Mouse (Mus musculus): ENCODE results near the gene Hsd17b3.
"Not testable (repeated sequence)": the region's sequence is repeated elsewhere in the genome, so short reads cannot be mapped to it uniquely, and the experiment has no call there.

The Hsd17b3 gene

GRCm38 (mm10) chr13:64083331-64083730 lies 5.7 kb downstream of the Hsd17b3 start:
- no peak for DNase-seq (ENCODE audit: low spot score in 2 of 2)

DNA sequence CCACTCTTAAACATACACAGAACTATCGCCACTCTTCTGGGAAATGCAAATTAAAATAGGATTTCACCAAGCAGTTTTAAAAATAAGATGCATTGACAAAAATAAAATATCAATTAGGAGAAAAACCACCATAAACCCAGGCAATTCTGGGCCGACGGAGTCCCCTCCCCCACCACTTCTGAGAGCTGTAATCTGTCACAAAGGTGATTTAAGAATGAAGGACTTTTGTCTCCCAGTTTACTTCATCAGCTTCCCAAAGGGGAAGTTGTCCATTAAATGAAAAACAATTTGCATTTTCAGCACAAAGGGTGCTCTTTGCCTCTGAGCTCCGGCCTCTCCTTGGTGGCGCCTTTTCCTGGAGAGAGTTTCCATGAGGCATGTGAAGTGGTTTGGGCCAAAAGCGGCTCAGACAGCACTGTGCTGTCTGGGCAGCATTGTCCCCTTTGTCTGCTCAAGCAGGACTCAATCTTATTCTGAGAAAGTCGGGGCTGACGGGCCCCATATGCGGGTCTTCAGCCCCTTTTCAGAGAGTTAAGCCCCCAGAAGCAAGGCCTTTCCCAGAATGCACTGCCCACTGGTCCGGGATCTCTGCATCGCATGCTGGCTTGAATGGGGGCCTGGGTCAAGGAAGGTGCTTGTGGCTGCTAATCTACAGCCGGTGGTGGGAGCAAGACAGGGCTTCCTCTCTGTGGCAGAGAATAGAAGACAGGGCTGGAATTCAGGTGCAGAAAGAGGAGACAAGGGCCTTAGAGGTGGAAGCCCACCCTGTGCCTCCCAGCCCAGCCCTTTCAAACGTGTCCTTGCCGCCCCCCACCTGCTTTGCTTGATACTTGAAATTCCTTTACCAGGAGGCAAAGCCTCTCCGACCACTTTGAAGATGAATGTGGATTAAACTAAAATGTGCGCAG lies 7.8 kb downstream of the Hsd17b3 start:
- no peak for DNase-seq (ENCODE audit: low spot score in 2 of 2)

DNA sequence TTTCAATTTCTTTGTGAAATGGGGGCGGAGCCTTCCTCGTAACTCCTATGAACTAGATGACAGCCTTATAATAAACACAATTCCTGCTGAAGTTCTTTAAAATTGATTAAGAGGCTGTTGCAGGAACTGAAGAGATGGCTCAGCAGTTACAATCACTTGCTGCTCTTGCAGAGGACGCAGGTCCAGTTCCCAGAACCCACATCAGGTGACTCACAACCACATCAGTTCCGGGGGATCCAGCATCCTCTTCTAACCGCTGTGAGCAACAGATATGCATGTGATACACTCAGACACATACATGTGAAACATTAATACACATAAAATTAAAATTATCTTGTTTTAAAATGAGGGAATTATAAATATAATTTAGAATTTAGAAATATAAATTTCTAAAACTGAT lies 11.4 kb downstream of the Hsd17b3 start:
- DNase-seq (ENCODE audit: low spot score in 2 of 2), result no peak

- no peak for DNase-seq (ENCODE audit: low spot score in 2 of 2)
These were observed 13.0 kb downstream of the Hsd17b3 start for GRCm38 (mm10) chr13:64076074-64076473.

GRCm38 (mm10) chr13:64066653-64067052 lies 22.4 kb downstream of the Hsd17b3 start:
- DNase-seq (ENCODE audit: low spot score in 2 of 2), result no peak

GRCm38 (mm10) chr13:64064276-64064675 lies 24.8 kb downstream of the Hsd17b3 start:
- DNase-seq (ENCODE audit: low spot score in 2 of 2), result no peak

DNA sequence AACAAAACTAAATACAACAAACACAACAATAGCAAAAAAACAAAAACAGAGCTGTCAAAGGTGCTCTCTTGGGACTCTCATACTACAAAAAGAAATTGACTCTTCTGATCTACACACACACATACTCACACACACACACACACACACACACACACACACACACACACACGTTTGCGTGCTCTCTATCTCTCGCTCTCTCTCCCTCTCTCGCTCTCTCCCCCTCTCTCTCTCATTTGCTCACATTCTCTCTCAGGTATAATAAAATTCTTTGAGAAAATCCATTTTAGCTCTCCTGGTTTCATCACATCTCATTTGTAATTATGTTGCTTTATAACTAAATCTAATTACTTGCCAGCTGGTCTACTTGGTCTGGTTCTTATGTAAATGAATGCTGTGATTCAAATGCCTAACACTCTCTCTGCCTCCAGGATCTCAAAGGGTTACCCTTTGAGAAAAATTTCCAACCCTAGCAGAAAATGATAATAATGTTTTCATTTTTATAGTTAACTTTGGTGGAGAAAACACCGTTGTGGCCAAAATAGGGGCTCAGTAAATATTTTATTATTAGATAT lies 28.0 kb downstream of the Hsd17b3 start:
- DNase-seq (ENCODE audit: low spot score in 2 of 2), result no peak

DNA sequence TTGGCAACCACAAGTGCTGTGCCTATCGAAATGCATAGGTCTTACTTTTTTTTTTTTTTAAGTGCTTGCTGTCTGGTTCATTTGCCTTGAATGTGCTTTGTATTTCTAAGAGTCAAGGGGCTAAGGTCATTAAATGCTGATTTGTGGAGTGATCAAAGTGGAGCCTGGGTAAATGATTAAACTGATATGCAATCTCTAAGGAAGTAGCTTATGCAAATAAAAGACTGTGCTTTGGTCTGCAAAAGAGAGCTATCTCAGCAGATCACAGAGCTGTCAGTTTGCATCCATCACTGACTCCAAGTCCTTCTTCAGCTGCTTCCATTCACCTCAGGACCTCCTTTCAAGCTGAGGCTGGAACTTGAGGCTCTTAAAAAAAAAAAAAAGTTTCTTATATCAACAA lies 35.1 kb downstream of the Hsd17b3 start:
- no peak for DNase-seq (ENCODE audit: low spot score in 2 of 2)

DNA sequence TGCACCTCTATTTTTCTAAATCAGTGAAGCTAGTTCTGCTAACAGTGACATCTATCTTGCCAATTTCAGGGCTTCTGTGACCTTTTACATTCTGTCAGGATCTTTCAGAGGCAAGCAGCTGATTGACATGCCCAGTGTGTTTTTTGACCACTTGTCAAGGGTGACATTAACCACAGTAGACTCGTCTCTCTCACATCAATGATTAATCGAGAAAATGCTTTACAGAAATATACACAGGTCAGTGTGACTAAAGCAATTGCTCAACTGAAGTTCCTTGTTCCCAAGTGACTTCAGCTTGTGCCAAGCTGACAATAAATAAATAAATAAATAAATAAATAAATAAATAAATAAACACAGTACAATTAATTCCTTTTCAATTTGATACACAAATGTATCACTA lies 36.7 kb downstream of the Hsd17b3 start:
- not testable (repeated sequence) for DNase-seq (ENCODE audit: low spot score in 2 of 2)

DNA sequence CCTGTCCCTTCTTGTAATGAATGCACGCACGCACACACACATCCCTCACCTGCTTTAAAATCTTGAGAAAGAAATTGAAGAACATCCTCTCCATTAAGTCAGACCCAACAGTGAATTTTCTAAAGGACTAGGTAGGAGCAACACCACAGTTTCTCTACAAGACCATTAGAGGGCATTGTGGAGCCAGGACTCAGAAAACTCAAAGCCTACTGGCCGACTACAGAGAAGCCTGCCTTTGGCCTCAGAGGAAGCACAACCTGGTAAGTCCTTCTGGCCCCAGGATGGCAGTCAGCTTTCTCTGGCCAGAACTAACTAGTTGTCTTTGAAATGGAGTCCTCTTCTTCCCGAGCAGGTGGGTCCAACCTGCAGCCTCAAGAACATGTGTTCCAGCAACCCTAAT lies 38.1 kb downstream of the Hsd17b3 start:
- no peak for DNase-seq (ENCODE audit: low spot score in 2 of 2)

DNA sequence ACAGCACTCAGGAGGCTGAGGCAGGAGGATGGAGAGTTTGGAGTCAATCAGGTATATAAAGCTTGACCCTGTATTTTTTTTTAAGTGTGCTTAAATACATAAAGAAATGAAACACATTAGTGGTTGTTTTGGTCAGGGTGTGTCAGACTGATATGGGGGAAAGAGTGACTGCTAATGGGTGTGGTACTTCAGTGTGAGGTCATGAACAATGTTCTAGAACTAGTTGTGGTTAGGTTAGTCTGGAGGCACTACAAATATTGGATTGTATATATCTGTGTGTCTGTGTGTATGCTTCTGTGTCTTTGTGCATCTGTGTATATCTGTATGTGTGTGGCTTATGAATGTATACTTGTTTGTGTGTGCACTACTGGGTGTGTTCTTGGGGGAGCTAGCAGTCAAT lies 39.5 kb downstream of the Hsd17b3 start:
- no peak for DNase-seq (ENCODE audit: low spot score in 2 of 2)

- no peak for DNase-seq (ENCODE audit: low spot score in 2 of 2)
These were observed 40.6 kb downstream of the Hsd17b3 start for GRCm38 (mm10) chr13:64048467-64048866.

- no peak for DNase-seq (ENCODE audit: low spot score in 2 of 2)
These were observed 49.1 kb downstream of the Hsd17b3 start for GRCm38 (mm10) chr13:64039976-64040375.

DNA sequence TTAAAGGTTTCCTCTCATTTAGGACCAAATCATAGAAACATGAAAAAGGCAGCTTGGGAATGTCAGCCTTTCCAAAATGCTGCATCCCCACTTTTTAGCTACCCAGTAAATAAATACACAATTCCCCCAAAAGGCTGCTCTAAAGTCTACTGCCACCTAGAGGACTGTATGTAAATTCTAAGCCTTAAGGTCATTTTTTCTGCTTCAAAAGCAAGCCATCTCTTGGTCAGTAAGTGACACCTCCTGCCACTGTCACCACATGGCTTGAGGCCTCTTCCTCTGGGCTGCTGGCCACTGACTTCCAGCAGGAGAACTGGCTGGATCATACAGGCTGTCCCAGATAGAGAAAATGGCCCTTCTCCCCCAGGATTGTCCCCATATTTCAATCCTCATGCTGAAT lies 50.9 kb downstream of the Hsd17b3 start:
- DNase-seq (ENCODE audit: low spot score in 2 of 2), result no peak

GRCm38 (mm10) chr13:64036079-64037011 lies 52.7 kb downstream of the Hsd17b3 start:
- peak; percentile 40 to 64 for DNase-seq (ENCODE audit: low spot score in 2 of 2)

DNA sequence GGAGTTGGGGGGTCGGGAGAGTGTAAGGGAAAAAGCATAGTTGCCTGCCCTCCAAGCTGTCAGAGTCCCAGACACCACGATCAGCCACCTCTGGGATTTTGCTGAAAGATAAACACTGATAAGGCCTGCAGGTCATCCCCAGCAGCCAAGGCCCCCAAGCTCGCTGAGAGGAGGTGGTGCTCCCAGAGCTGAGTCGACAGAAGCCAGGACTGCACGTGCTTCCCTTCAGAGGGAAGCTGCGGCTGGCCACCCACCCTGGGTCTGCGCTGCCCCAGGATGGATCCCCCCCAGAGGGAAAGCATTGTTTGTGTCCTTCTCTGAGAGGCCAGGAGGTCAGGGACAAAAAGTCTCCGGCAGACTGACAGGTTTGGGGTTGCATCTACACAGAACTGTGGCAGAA lies 54.0 kb downstream of the Hsd17b3 start:
- DNase-seq (ENCODE audit: low spot score in 2 of 2), result no peak

GRCm38 (mm10) chr13:64033921-64034320 lies 55.1 kb downstream of the Hsd17b3 start:
- no peak for DNase-seq (ENCODE audit: low spot score in 2 of 2)

DNA sequence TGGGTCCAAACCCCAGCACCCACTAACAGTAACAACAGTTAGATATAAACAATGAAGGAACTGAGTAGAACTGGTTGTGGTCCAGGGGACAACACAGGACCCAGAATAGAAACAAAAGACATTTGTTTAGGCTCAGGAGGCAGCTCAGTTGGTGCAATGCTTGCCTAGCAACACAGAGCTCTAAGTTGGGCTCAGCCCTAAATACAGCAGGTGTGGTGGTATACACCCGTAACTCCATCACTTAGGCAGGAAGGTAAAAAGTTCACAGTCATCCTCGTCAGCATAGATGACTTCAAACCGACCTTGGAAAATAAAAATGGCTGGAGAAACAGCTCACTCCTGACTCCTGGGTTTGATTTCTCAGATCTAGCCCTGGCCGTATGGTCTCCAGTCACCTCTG lies 55.8 kb downstream of the Hsd17b3 start:
- DNase-seq (ENCODE audit: low spot score in 2 of 2), result no peak

DNA sequence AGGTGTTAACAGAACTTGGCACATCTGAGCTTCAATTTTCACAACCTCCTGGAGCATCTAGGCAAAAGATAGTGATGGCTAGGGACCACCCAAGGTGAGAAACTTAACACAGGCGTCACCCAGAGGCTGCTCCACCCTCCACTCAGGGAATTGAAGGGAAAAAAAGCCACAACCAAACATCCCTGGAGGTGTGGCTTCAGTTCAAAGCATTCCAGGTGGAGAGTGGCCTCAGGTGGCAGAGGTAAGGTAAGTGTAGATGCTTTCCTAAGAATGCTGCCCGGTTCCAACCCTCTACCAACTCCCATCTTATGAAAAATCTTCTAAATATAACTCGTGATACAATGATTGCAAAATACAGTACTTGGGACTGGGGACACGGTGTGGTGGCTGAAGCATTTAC lies 57.8 kb downstream of the Hsd17b3 start:
- no peak for DNase-seq (ENCODE audit: low spot score in 2 of 2)

GRCm38 (mm10) chr13:64030792-64031191 lies 58.2 kb downstream of the Hsd17b3 start:
- no peak for DNase-seq (ENCODE audit: low spot score in 2 of 2)

DNA sequence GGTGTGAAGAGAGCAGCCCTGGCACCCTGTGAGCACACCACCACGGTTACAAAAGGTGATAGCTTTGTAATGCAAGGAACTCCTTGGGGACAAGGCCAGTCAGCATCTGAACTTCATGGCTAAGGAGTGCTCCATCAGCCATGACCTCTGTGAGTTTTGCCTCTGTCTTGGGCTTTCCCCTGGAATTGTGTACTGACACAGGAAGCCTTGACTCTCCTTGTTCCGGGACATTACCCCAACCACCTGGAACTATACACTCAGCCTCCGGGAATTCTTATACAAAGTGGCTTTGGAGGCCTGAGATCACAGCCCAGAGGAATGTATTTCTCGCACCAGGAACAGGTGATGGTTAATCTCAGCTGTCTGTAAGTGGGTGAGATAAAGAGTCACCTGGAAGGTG lies 64.2 kb downstream of the Hsd17b3 start:
- no peak for DNase-seq (ENCODE audit: low spot score in 2 of 2)

- no peak for DNase-seq (ENCODE audit: low spot score in 2 of 2)
These were observed 66.1 kb downstream of the Hsd17b3 start for GRCm38 (mm10) chr13:64022786-64023468.
